ENCODE assay signal across 11 mouse cellular contexts in the genomic region with DNA sequence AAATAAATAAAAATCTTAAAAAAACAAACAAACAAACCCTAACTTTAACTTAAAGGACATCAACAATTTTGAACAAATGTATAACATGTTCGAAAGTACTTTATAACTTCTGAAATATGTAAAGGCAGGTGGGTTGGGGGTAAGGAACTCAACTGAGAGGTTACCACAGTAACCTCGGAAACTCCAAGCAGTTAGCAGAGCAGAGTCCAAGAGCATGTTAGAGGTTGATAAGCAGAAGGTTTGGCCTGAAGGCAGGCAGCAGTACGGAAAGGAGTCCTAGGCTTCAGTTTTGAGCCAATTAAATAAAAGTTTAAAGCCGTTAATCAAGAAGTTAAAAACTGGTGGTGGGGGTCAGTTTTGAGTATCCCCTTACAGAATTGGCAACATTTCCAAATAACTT.
"Had no signal": no experiment of that assay in that cellular context is flagged by ENCODE, and none has a peak within 500 bp of the region (broad histone marks: within the 10 kb centered on the region; RNA-seq: fewer than 3 reads in every experiment).

No protein-coding gene starts in this region.

- H3K9ac ChIP-seq: midbrain, embryonic 15.5 days; neural tube, embryonic 12.5 days had no signal

- H3K9me3 ChIP-seq: limb, embryonic 10.5 days; midbrain, embryonic 15.5 days; neural tube, embryonic 12.5 days had no signal

- ATAC-seq: intestine, postnatal 0 days; midbrain, embryonic 15.5 days had no signal

- H3K4me2 ChIP-seq: midbrain, embryonic 11.5 days; midbrain, embryonic 15.5 days; neural tube, embryonic 12.5 days had no signal

- H3K4me3 ChIP-seq: layer of hippocampus, adult 2 months; limb, embryonic 10.5 days; midbrain, embryonic 15.5 days; neural tube, embryonic 12.5 days had no signal

- H3K36me3 ChIP-seq: midbrain, embryonic 15.5 days; neural tube, embryonic 12.5 days had no signal

- H3K27ac ChIP-seq: layer of hippocampus, adult 2 months; limb, embryonic 10.5 days; midbrain, embryonic 15.5 days; neural tube, embryonic 12.5 days; stomach, postnatal 0 days had no signal

- H3K27me3 ChIP-seq: midbrain, embryonic 15.5 days; neural tube, embryonic 12.5 days had no signal

- DNase-seq: kidney, adult 8-10 months; kidney, postnatal 4 days; lung, adult 18-20 months; thymus, postnatal 4 days had no signal
